Mouse (Mus musculus) CH12.LX (cell line): ENCODE results near the gene Mroh8. TPM values are rescaled to one million over a fixed set of nuclear protein-coding genes. Genes with fewer than 3 reads are reported as not detected.

ENCODE experiments used
- DNase-seq: peaks from one replicate; pipeline ENCODE4 v3.0.0-alpha.2; 2013; ENCODE audit errors: extremely low read depth
- H3K27ac ChIP-seq: 2 replicates; pipeline ENCODE4 v1.5.1; 2012; ENCODE audit warnings: low read depth, mild to moderate bottlenecking, control low read depth, moderate library complexity; ENCODE audit not compliant: insufficient read depth
- H3K27me3 ChIP-seq: replicated peaks from 2 replicates; pipeline ENCODE3; 2012; ENCODE audit warnings: inconsistent platforms
- H3K36me3 ChIP-seq, 2 experiments: replicated peaks in 1 of 2; 2 replicates each; pipeline versions ENCODE3 to v1.6.1; 2012; ENCODE audit warnings: inconsistent platforms in 1 of 2, low read length in 1 of 2, mild to moderate bottlenecking in 1 of 2, mixed read lengths in 1 of 2, moderate library complexity in 1 of 2; ENCODE audit not compliant: control insufficient read depth in 1 of 2, insufficient read depth in 1 of 2
- H3K4me1 ChIP-seq, 2 experiments: 2 replicates each; pipeline ENCODE4 v1.6.1; 2012; ENCODE audit warnings: inconsistent platforms in 1 of 2, moderate library complexity in 1 of 2; ENCODE audit not compliant: insufficient read depth in 2 of 2, control insufficient read depth in 1 of 2
- H3K4me2 ChIP-seq: 2 replicates; pipeline ENCODE4 v1.6.1; 2012; ENCODE audit warnings: low read depth, mild to moderate bottlenecking, control low read depth; ENCODE audit not compliant: poor library complexity, insufficient read depth, severe bottlenecking
- H3K4me3 ChIP-seq, 3 experiments: fragments of 150-350 bp in 1 of 3; sonication (generic) in 1 of 3; replicated peaks in 1 of 3; 2 replicates each; pipeline versions ENCODE3 to v1.5.1; 2011 to 2012; ENCODE audit warnings: low read depth in 2 of 3, low read length in 2 of 3, mild to moderate bottlenecking in 2 of 3, moderate library complexity in 2 of 3, control low read depth in 1 of 3, improper control_type of control experiment in 1 of 3, inconsistent platforms in 1 of 3, mixed read lengths in 1 of 3; ENCODE audit not compliant: poor library complexity in 1 of 3
- H3K79me2 ChIP-seq: replicated peaks from 2 replicates; pipeline ENCODE4 v1.6.1; 2012; ENCODE audit warnings: mild to moderate bottlenecking, moderate library complexity; ENCODE audit not compliant: control insufficient read depth, poor library complexity, insufficient read depth, severe bottlenecking; ENCODE audit errors: extremely low read depth
- H3K9ac ChIP-seq: 2 replicates; pipeline ENCODE4 v1.6.1; 2012; ENCODE audit warnings: low read depth, mild to moderate bottlenecking, control low read depth, moderate library complexity; ENCODE audit not compliant: insufficient read depth
- H3K9me3 ChIP-seq: replicated peaks from 2 replicates; pipeline ENCODE3; 2012; ENCODE audit warnings: low read length, inconsistent platforms, mixed read lengths
- CTCF ChIP-seq, 2 experiments: IDR thresholded peaks in 1 of 2; conservative IDR thresholded peaks in 1 of 2; 2 replicates each; pipeline ENCODE4 v1.5.1; 2011 to 2012; ENCODE audit warnings: low read depth in 2 of 2, low read length in 2 of 2, improper control_type of control experiment in 1 of 2, inconsistent platforms in 1 of 2, mild to moderate bottlenecking in 1 of 2, moderate library complexity in 1 of 2
- E2F4 ChIP-seq: IDR thresholded peaks from 2 replicates; pipeline ENCODE4 v1.6.1; 2011; ENCODE audit warnings: low read depth, low read length, improper control_type of control experiment; ENCODE audit not compliant: insufficient replicate concordance
- ETS1 ChIP-seq: conservative IDR thresholded peaks from 2 replicates; pipeline ENCODE4 v1.6.1; 2012; ENCODE audit warnings: low read depth, mild to moderate bottlenecking, inconsistent platforms, low read length, improper control_type of control experiment, moderate library complexity
- HCFC1 ChIP-seq: IDR thresholded peaks from 2 replicates; pipeline ENCODE4 v1.6.1; 2012; ENCODE audit warnings: low read depth, mild to moderate bottlenecking, inconsistent platforms, low read length, improper control_type of control experiment
- JUN ChIP-seq: IDR thresholded peaks from 2 replicates; pipeline ENCODE4 v1.6.1; 2011; ENCODE audit warnings: low read depth, mild to moderate bottlenecking, low read length, improper control_type of control experiment, moderate library complexity; ENCODE audit not compliant: insufficient read depth
- KAT2A ChIP-seq: IDR thresholded peaks from 2 replicates; pipeline ENCODE4 v1.6.1; 2012; ENCODE audit warnings: low read length, improper control_type of control experiment, inconsistent platforms; ENCODE audit not compliant: insufficient replicate concordance
- MAFK ChIP-seq: IDR thresholded peaks from 2 replicates; pipeline ENCODE4 v1.6.1; 2011; ENCODE audit warnings: low read length, improper control_type of control experiment; ENCODE audit not compliant: insufficient replicate concordance
- MAX ChIP-seq: IDR thresholded peaks from 2 replicates; pipeline ENCODE4 v1.6.1; 2011; ENCODE audit warnings: low read length, improper control_type of control experiment
- MYC ChIP-seq: IDR thresholded peaks from 2 replicates; pipeline ENCODE4 v1.6.1; 2011; ENCODE audit warnings: low read depth, mild to moderate bottlenecking, improper control_type of control experiment, low read length
- NELFE ChIP-seq: IDR thresholded peaks from 2 replicates; pipeline ENCODE4 v1.6.1; 2011; ENCODE audit warnings: low read depth, low read length, improper control_type of control experiment
- NRF1 ChIP-seq: IDR thresholded peaks from 2 replicates; pipeline ENCODE4 v1.6.1; 2014; ENCODE audit warnings: low read depth, mild to moderate bottlenecking, inconsistent platforms, low read length, improper control_type of control experiment, moderate library complexity
- PAX5 ChIP-seq: IDR thresholded peaks from 2 replicates; pipeline ENCODE4 v1.6.1; 2012; ENCODE audit warnings: low read length, inconsistent platforms, mixed read lengths
- POLR2AphosphoS2 ChIP-seq: IDR thresholded peaks from 2 replicates; pipeline ENCODE4 v1.6.1; 2011; ENCODE audit warnings: low read depth, low read length, improper control_type of control experiment
- RCOR1 ChIP-seq: conservative IDR thresholded peaks from 2 replicates; pipeline ENCODE4 v1.6.1; 2012; ENCODE audit warnings: low read depth, mild to moderate bottlenecking, inconsistent platforms, low read length, improper control_type of control experiment
- SIN3A ChIP-seq: IDR thresholded peaks from 2 replicates; pipeline ENCODE4 v1.6.1; 2012; ENCODE audit warnings: low read length, improper control_type of control experiment, inconsistent platforms
- TCF12 ChIP-seq: IDR thresholded peaks from 2 replicates; pipeline ENCODE4 v1.6.1; 2014; ENCODE audit warnings: low read depth, mild to moderate bottlenecking, inconsistent platforms, low read length, improper control_type of control experiment
- USF1 ChIP-seq: IDR thresholded peaks from 2 replicates; pipeline ENCODE4 v1.6.1; 2014; ENCODE audit warnings: low read depth, mild to moderate bottlenecking, inconsistent platforms, low read length, improper control_type of control experiment
- ZC3H11A ChIP-seq: IDR thresholded peaks from 2 replicates; pipeline ENCODE4 v1.6.1; 2012; ENCODE audit warnings: low read depth, mild to moderate bottlenecking, inconsistent platforms, low read length, improper control_type of control experiment
- dilution Hi-C: fragments of 300-500 bp; cut with MboI; formaldehyde crosslinking; loops from 2 replicates; pipeline ENCODE4 v1.14.3; 2020; ENCODE audit warnings: low sequenced_read_pairs; ENCODE audit not compliant: extremely low pct_unique_long_range_greater_than_20kb, extremely low pct_ligation_motif_present
- in situ Hi-C: fragments of 300-500 bp; cut with MboI; formaldehyde crosslinking; loops from 3 replicates; pipeline ENCODE4 v1.14.3; 2019; ENCODE audit warnings: low sequenced_read_pairs, low pct_ligation_motif_present, low pct_unique_long_range_greater_than_20kb, mixed read lengths
- polyA plus RNA-seq: library from polyadenylated mRNA; unstranded; fragments of >175 nt; gene quantifications from 2 replicates; pipeline ENCODE4 v1.2.1, GENCODE M21; 2012; ENCODE audit warnings: low read depth; ENCODE audit not compliant: insufficient read length
- total RNA-seq, 2 experiments: library from RNA; depleted of rRNA; stranded (reverse); fragments of 300-350 nt in 1 of 2; fragments of >200 nt in 1 of 2; gene quantifications; 2 replicates each; pipeline ENCODE4 v1.2.3; 2012 to 2014

Mroh8 gene
- total and polyA plus RNA-seq, 3 experiments = 0.25 to 0.41 TPM; not detected in 1

- peaks cover 82 to 94% of the 10 kb centered on the region in 2 experiments for H3K36me3 ChIP-seq
- no peak overlapping the region for H3K27ac ChIP-seq
- no peaks in the 10 kb centered on the region for H3K4me1 ChIP-seq
- H3K27me3 ChIP-seq = no peaks in the 10 kb centered on the region
- no peak overlapping the region for H3K4me2 ChIP-seq
- dilution Hi-C loops (no loop called here), in situ Hi-C loops (no loop called here)
- no peaks in the 10 kb centered on the region for H3K9me3 ChIP-seq
- H3K9ac ChIP-seq = no peak overlapping the region
- H3K79me2 ChIP-seq = no peaks in the 10 kb centered on the region
- DNase-seq = no peak
- TF ChIP-seq MAFK (no peak), MYC (no peak), RCOR1 (no peak), ETS1 (no peak), CTCF (conservative IDR thresholded peaks at IDR 0.05 in 1 of 2, IDR thresholded peaks at IDR 0.05 in 1 of 2; ENCODE audit: low read depth in 2 of 2, low read length in 2 of 2) (no peak), E2F4 (no peak), USF1 (no peak), TCF12 (no peak), POLR2AphosphoS2 (no peak), KAT2A (no peak), MAX (no peak), NELFE (no peak)
- H3K4me3 ChIP-seq = no peak overlapping the region
Measured at GRCm38 (mm10) chr2:157317220-157317619, 37.9 kb upstream of the Mroh8 start.

DNA sequence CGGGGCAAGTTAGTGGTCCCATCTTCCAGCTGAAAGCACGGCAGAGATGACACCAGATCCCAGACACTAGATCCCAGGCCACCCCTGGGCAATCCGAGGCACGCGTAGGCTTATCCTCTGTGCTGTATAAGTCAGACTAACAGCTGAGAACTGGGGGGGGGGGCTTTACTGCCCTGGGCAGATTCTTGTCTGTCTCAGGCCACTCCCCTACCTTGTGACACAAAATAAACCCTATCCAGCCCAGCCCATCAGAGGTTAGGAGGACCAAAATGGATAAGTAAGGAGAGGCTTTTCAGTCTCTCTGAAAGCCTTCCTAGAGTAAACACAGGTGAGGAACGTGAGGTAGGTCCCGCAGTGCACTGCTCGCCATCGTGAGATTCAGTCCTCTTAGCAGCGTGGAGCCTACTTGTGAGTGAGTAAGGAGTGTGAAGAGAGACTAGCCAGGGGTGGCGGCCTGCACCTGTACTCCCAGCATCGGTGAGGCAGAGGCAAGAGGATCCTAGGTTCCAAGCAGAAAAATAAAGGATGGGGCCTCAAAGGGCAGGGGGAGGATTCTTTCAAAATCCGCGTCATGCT, 37.1 kb upstream of the Mroh8 start:
- DNase-seq = no peak
- peaks cover 82 to 92% of the 10 kb centered on the region in 2 experiments for H3K36me3 ChIP-seq
- H3K27me3 ChIP-seq = no peaks in the 10 kb centered on the region
- in situ Hi-C loops = no loop called here
- no peak overlapping the region for H3K9ac ChIP-seq
- no peak overlapping the region for H3K4me3 ChIP-seq
- no peak overlapping the region for H3K27ac ChIP-seq
- no peaks in the 10 kb centered on the region for H3K79me2 ChIP-seq
- H3K4me2 ChIP-seq = no peak overlapping the region
- H3K9me3 ChIP-seq = no peaks in the 10 kb centered on the region
- H3K4me1 ChIP-seq = no peaks in the 10 kb centered on the region
- no peak for TF ChIP-seq USF1
- TF ChIP-seq KAT2A = no peak
- no peak for TF ChIP-seq PAX5
- no peak for TF ChIP-seq MAX
- TF ChIP-seq ZC3H11A = no peak
- no peak for TF ChIP-seq SIN3A
- TF ChIP-seq TCF12 = no peak
- TF ChIP-seq NRF1 = no peak
- TF ChIP-seq HCFC1 = no peak
- TF ChIP-seq JUN = no peak
- dilution Hi-C loops = no loop called here
